14 mouse cellular contexts compared by ENCODE assay signal in genomic region chr4:64640976-64641375, GRCm38 (mm10).
"Had no signal": no experiment of that assay in that cellular context is flagged by ENCODE, and none has a peak within 500 bp of the region (broad histone marks: within the 10 kb centered on the region; RNA-seq: fewer than 3 reads in every experiment).

No protein-coding gene starts in this region.

- H3K4me1 ChIP-seq: lung, embryonic 15.5 days; midbrain, embryonic 10.5 days; midbrain, embryonic 12.5 days; neural tube, embryonic 12.5 days; stomach, embryonic 15.5 days had no signal

- H3K9ac ChIP-seq: lung, embryonic 15.5 days; midbrain, embryonic 12.5 days; neural tube, embryonic 12.5 days; stomach, embryonic 15.5 days had no signal

- H3K27ac ChIP-seq: lung, embryonic 15.5 days; midbrain, embryonic 10.5 days; midbrain, embryonic 12.5 days; neural tube, embryonic 12.5 days; stomach, embryonic 15.5 days; stomach, postnatal 0 days had no signal

- H3K27me3 ChIP-seq: lung, embryonic 15.5 days; midbrain, embryonic 12.5 days; neural tube, embryonic 12.5 days; stomach, embryonic 15.5 days had no signal

- H3K36me3 ChIP-seq: lung, embryonic 15.5 days; midbrain, embryonic 10.5 days; midbrain, embryonic 12.5 days; neural tube, embryonic 12.5 days; stomach, embryonic 15.5 days had no signal

- H3K4me3 ChIP-seq: lung, embryonic 15.5 days; midbrain, embryonic 10.5 days; midbrain, embryonic 12.5 days; myocyte; neural tube, embryonic 12.5 days; stomach, embryonic 15.5 days had no signal

- DNase-seq: lung, adult 2 months; lung, postnatal 4 days; midbrain, embryonic 14.5 days; right cerebral cortex, postnatal 14 days; thymus, adult 2 months; thymus, postnatal 25 days; thymus, postnatal 4 days had no signal
